Mouse (Mus musculus): ENCODE results near the gene Rgl1.

DNA sequence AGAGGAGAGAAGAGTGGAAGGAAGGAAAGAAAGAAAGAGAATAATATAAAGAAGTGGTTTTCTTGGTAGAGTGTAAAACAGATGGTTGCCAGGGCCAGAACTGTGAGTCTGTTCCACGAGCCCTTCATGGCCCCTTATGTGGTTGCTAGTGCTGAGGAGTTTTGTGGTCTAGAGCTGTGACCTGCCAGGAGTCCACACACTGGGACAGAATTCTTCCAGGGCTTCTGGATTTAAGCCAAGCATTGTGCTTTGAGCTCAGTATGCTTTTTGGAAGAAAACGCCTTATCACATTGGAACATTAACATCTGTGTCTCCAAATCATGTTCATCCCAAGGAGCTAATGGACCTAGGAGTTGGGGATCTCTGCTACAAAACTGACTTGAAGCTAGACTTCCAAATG is 269.3 kb downstream of the Rgl1 start:
- no peak for TF ChIP-seq POLR2A (IDR thresholded peaks at IDR 0.05; ENCODE audit: low read depth, low read length)
- no peak for TF ChIP-seq CTCF (conservative IDR thresholded peaks at IDR 0.05; ENCODE audit: insufficient read depth, insufficient read length, low read depth, low read length)
